Mouse (Mus musculus): ENCODE results near the gene Sufu. TPM values are rescaled to one million over a fixed set of nuclear protein-coding genes. Genes with fewer than 3 reads are reported as not detected.

Gene Sufu
- polyA plus RNA-seq, 1 experiment from 2014 or later, result 32.8 TPM

GRCm38 (mm10) chr19:46443509-46443908 is 46.8 kb downstream of the Sufu start:
- no peaks in the 10 kb centered on the region for H3K36me3 ChIP-seq
- H3K4me1 ChIP-seq, result peaks cover 29% of the 10 kb centered on the region
- H3K4me2 ChIP-seq, result no peak overlapping the region
- 30% methylated on average over 6 of the region's 6 CpGs for WGBS
- H3K9ac ChIP-seq, result no peak overlapping the region
- no peak overlapping the region for H3K4me3 ChIP-seq
- peak overlapping the region; percentile 59 for H3K27ac ChIP-seq
- H3K27me3 ChIP-seq, result no peaks in the 10 kb centered on the region
- ATAC-seq (ENCODE audit: insufficient number of reproducible peaks, low FRiP score, low TSS enrichment, low read depth), result no peak
- H3K9me3 ChIP-seq, result no peaks in the 10 kb centered on the region

GRCm38 (mm10) chr19:46444209-46444608 is 47.5 kb downstream of the Sufu start:
- peak; percentile 33; the same call in 1 of the 2 replicates for ATAC-seq (ENCODE audit: insufficient number of reproducible peaks, low FRiP score, low TSS enrichment, low read depth)
- Histone ChIP-seq H3K27ac (peak overlapping the region; percentile 59), H3K4me2 (no peak overlapping the region), H3K36me3 (no peaks in the 10 kb centered on the region), H3K4me3 (no peak overlapping the region), H3K4me1 (peaks cover 32% of the 10 kb centered on the region), H3K9ac (no peak overlapping the region), H3K9me3 (no peaks in the 10 kb centered on the region), H3K27me3 (no peaks in the 10 kb centered on the region)
- WGBS, result 6% methylated on average over 6 of the region's 6 CpGs

- Histone ChIP-seq H3K9me3 (no peaks in the 10 kb centered on the region), H3K27ac (no peak overlapping the region), H3K36me3 (peaks cover 1% of the 10 kb centered on the region; the same call in 1 of the 2 replicates), H3K4me1 (peaks cover 32% of the 10 kb centered on the region), H3K4me2 (no peak overlapping the region), H3K9ac (no peak overlapping the region), H3K4me3 (no peak overlapping the region), H3K27me3 (no peaks in the 10 kb centered on the region)
- 52% methylated on average over 6 of the region's 6 CpGs for WGBS
- no peak for ATAC-seq (ENCODE audit: insufficient number of reproducible peaks, low FRiP score, low TSS enrichment, low read depth)
Observed at GRCm38 (mm10) chr19:46445641-46446040, 48.9 kb downstream of the Sufu start.

- Histone ChIP-seq H3K27ac (0 out of 2 replicates have a peak overlapping the region, but pooled peaks have one; percentile 70), H3K4me3 (no peak overlapping the region), H3K9me3 (no peaks in the 10 kb centered on the region), H3K36me3 (peaks cover 7% of the 10 kb centered on the region; the same call in 1 of the 2 replicates), H3K9ac (no peak overlapping the region), H3K4me1 (peaks cover 32% of the 10 kb centered on the region), H3K27me3 (no peaks in the 10 kb centered on the region), H3K4me2 (no peak overlapping the region)
- WGBS, result 85% methylated on average over 5 of the region's 5 CpGs
- no peak for ATAC-seq (ENCODE audit: insufficient number of reproducible peaks, low FRiP score, low TSS enrichment, low read depth)
Observed at GRCm38 (mm10) chr19:46446436-46447020, 49.8 kb downstream of the Sufu start.

GRCm38 (mm10) chr19:46447110-46447509 is 50.4 kb downstream of the Sufu start:
- H3K9ac ChIP-seq, result no peak overlapping the region
- ATAC-seq (ENCODE audit: insufficient number of reproducible peaks, low FRiP score, low TSS enrichment, low read depth), result no peak
- H3K4me2 ChIP-seq, result no peak overlapping the region
- H3K4me3 ChIP-seq, result no peak overlapping the region
- no peaks in the 10 kb centered on the region for H3K9me3 ChIP-seq
- H3K27ac ChIP-seq, result peak overlapping the region; percentile 70
- H3K4me1 ChIP-seq, result peaks cover 36% of the 10 kb centered on the region
- WGBS, result 51% methylated on average over 7 of the region's 7 CpGs
- H3K36me3 ChIP-seq, result peaks cover 7% of the 10 kb centered on the region; the same call in 1 of the 2 replicates
- H3K27me3 ChIP-seq, result no peaks in the 10 kb centered on the region

GRCm38 (mm10) chr19:46447911-46448310 is 51.2 kb downstream of the Sufu start:
- H3K4me3 ChIP-seq, result no peak overlapping the region
- no peak overlapping the region for H3K4me2 ChIP-seq

GRCm38 (mm10) chr19:46449261-46450005 is 52.7 kb downstream of the Sufu start:
- Histone ChIP-seq H3K9ac (no peak overlapping the region), H3K4me1 (peaks cover 29% of the 10 kb centered on the region)
- WGBS, result 88% methylated on average over 7 of the region's 7 CpGs

More at GRCm38 (mm10) chr19:46447911-46448310, 51.2 kb downstream of the Sufu start:
- Histone ChIP-seq H3K36me3 (peaks cover 11% of the 10 kb centered on the region; the same call in 1 of the 2 replicates), H3K9me3 (no peaks in the 10 kb centered on the region), H3K4me1 (peaks cover 40% of the 10 kb centered on the region), H3K27ac (peak overlapping the region; percentile 70), H3K9ac (no peak overlapping the region), H3K27me3 (no peaks in the 10 kb centered on the region)
- peak; percentile 36; the same call in 1 of the 2 replicates for ATAC-seq (ENCODE audit: insufficient number of reproducible peaks, low FRiP score, low TSS enrichment, low read depth)
- 14% methylated on average over 6 of the region's 6 CpGs for WGBS

GRCm38 (mm10) chr19:46452052-46452827 is 55.5 kb downstream of the Sufu start:
- Histone ChIP-seq H3K4me3 (no peak overlapping the region), H3K27me3 (no peaks in the 10 kb centered on the region), H3K9me3 (no peaks in the 10 kb centered on the region), H3K27ac (0 out of 2 replicates have a peak overlapping the region, but pooled peaks have one; percentile 5), H3K36me3 (peaks cover 52% of the 10 kb centered on the region), H3K4me1 (peaks cover 27% of the 10 kb centered on the region), H3K9ac (no peak overlapping the region), H3K4me2 (no peak overlapping the region)
- ATAC-seq (ENCODE audit: insufficient number of reproducible peaks, low FRiP score, low TSS enrichment, low read depth), result no peak
- 36% methylated on average over 10 of the region's 10 CpGs for WGBS

More at GRCm38 (mm10) chr19:46449261-46450005, 52.7 kb downstream of the Sufu start:
- Histone ChIP-seq H3K9me3 (no peaks in the 10 kb centered on the region), H3K27me3 (no peaks in the 10 kb centered on the region), H3K27ac (no peak overlapping the region), H3K4me2 (no peak overlapping the region), H3K36me3 (peaks cover 25% of the 10 kb centered on the region), H3K4me3 (no peak overlapping the region)
- no peak for ATAC-seq (ENCODE audit: insufficient number of reproducible peaks, low FRiP score, low TSS enrichment, low read depth)

- H3K4me2 ChIP-seq, result no peak overlapping the region
- 84% methylated on average over 9 of the region's 9 CpGs for WGBS
- no peaks in the 10 kb centered on the region for H3K27me3 ChIP-seq
- H3K27ac ChIP-seq, result no peak overlapping the region
- peaks cover 59% of the 10 kb centered on the region for H3K36me3 ChIP-seq
- peaks cover 20% of the 10 kb centered on the region for H3K4me1 ChIP-seq
- no peaks in the 10 kb centered on the region for H3K9me3 ChIP-seq
- no peak overlapping the region for H3K9ac ChIP-seq
- H3K4me3 ChIP-seq, result no peak overlapping the region
- ATAC-seq (ENCODE audit: insufficient number of reproducible peaks, low FRiP score, low TSS enrichment, low read depth), result no peak
Observed at GRCm38 (mm10) chr19:46452916-46453315, 56.2 kb downstream of the Sufu start.

- Histone ChIP-seq H3K36me3 (peaks cover 71% of the 10 kb centered on the region), H3K4me3 (no peak overlapping the region), H3K9ac (no peak overlapping the region), H3K9me3 (no peaks in the 10 kb centered on the region), H3K27ac (peak overlapping the region; percentile 59), H3K4me2 (no peak overlapping the region), H3K27me3 (no peaks in the 10 kb centered on the region), H3K4me1 (peaks cover 12% of the 10 kb centered on the region)
- 0 out of 2 replicates have a peak, but pooled peaks have one; percentile 37 for ATAC-seq (ENCODE audit: insufficient number of reproducible peaks, low FRiP score, low TSS enrichment, low read depth)
- WGBS, result 55% methylated on average over 20 of the region's 20 CpGs
Observed at GRCm38 (mm10) chr19:46454126-46454880, 57.6 kb downstream of the Sufu start.

- peak overlapping the region; percentile 59 for H3K27ac ChIP-seq
- 59% methylated on average over 1 of the region's 1 CpGs for WGBS
- H3K27me3 ChIP-seq, result no peaks in the 10 kb centered on the region
- no peak overlapping the region for H3K4me3 ChIP-seq
- 0 out of 2 replicates have a peak overlapping the region, but pooled peaks have one; percentile 15 for H3K9ac ChIP-seq
- H3K4me1 ChIP-seq, result peaks cover 12% of the 10 kb centered on the region
- ATAC-seq (ENCODE audit: insufficient number of reproducible peaks, low FRiP score, low TSS enrichment, low read depth), result no peak
- peaks cover 78% of the 10 kb centered on the region for H3K36me3 ChIP-seq
- no peak overlapping the region for H3K4me2 ChIP-seq
- H3K9me3 ChIP-seq, result no peaks in the 10 kb centered on the region
Observed at GRCm38 (mm10) chr19:46455032-46455431, 58.3 kb downstream of the Sufu start.
